Mouse (Mus musculus): Measurements from ENCODE around the gene Tas2r126. TPM values are rescaled to one million over a fixed set of nuclear protein-coding genes. Genes with fewer than 3 reads are reported as not detected.
"Not testable (repeated sequence)": the region's sequence is repeated elsewhere in the genome, so short reads cannot be mapped to it uniquely, and the experiment has no call there.

Gene Tas2r126
- polyA plus RNA-seq, 1 experiment from 2014 or later, result not detected

DNA sequence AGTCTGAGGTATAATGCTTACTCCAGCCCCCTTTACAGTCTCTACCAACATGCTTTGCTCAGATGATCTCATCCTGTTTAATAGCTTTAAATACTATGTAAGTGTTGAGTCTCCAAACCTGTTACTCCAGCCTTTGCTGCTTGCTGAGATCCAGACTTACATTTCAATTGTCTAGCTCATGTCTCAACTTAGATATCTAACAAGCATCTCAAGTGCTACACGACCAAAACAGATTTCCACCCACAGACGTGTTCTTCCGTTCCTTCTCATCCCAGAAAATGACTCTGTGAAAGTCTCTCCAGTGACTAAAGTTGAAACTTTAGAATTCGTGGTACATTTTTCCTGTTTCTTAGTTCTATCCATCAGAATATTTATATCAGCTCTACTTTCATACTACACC, 8.0 kb upstream of the Tas2r126 start:
- H3K27me3 ChIP-seq (replicated peaks), result no peaks in the 10 kb centered on the region
- no peak for ATAC-seq (replicated peaks)
- H3K9me3 ChIP-seq, result no peaks in the 10 kb centered on the region
- H3K36me3 ChIP-seq (replicated peaks), result no peaks in the 10 kb centered on the region
- no peak overlapping the region for H3K4me3 ChIP-seq
- WGBS, result 86% methylated on average over 4 of the region's 4 CpGs
- H3K27ac ChIP-seq, result no peak overlapping the region
- H3K4me1 ChIP-seq, result no peaks in the 10 kb centered on the region
- no peak overlapping the region for H3K9ac ChIP-seq
- H3K4me2 ChIP-seq, result no peak overlapping the region

DNA sequence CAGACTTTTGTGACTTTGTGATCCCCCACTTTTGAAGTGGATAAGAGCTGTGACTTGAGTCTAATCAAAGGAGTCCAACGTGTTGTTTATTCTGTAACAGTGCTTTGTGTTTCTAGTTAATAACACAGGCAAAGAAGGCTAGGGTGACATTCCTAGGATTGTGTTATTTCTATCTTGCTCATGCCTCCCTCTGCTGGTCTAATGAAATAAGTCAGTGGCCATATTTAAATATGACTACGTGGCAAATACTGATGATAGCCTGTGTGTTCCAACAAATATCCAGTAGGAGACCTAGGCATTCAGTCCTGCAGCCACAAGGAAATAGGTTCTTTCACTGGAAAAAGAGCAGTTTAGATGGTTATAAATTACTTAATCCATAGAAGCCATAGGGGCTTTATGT, 781 bp upstream of the Tas2r126 start:
- no peak for ATAC-seq (replicated peaks)
- Histone ChIP-seq H3K4me1 (no peaks in the 10 kb centered on the region), H3K9ac (no peak overlapping the region), H3K4me2 (no peak overlapping the region), H3K4me3 (no peak overlapping the region), H3K27me3 (replicated peaks) (no peaks in the 10 kb centered on the region), H3K36me3 (replicated peaks) (no peaks in the 10 kb centered on the region), H3K9me3 (no peaks in the 10 kb centered on the region), H3K27ac (no peak overlapping the region)
- WGBS, result 71% methylated on average over 2 of the region's 2 CpGs

DNA sequence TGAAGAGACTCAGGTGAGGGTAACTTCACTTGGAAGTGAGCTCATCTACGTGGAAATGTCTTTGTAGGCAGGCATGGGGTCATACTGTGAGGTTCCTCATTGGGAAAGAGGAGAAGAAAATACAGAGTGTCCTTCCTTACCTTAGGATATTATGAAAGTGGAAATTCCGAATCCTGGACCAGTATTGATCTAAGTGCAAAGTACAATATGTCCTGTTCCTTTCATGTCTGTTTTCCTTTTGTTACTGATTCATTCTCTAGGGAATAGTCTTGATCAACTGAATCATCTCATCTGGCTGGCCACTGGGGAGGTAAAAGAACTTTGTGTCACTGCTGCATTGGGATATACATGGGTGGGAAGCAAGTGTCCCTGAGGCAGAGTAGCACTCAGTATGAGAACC, 1.2 kb downstream of the Tas2r126 start:
- H3K4me3 ChIP-seq, result no peak overlapping the region
- H3K27ac ChIP-seq, result no peak overlapping the region
- H3K4me1 ChIP-seq, result no peaks in the 10 kb centered on the region
- WGBS, result 70% methylated on average over 2 of the region's 2 CpGs
- H3K27me3 ChIP-seq (replicated peaks), result no peaks in the 10 kb centered on the region
- H3K36me3 ChIP-seq (replicated peaks), result no peaks in the 10 kb centered on the region
- no peak overlapping the region for H3K4me2 ChIP-seq
- no peak for ATAC-seq (replicated peaks)
- H3K9ac ChIP-seq, result no peak overlapping the region
- no peaks in the 10 kb centered on the region for H3K9me3 ChIP-seq

DNA sequence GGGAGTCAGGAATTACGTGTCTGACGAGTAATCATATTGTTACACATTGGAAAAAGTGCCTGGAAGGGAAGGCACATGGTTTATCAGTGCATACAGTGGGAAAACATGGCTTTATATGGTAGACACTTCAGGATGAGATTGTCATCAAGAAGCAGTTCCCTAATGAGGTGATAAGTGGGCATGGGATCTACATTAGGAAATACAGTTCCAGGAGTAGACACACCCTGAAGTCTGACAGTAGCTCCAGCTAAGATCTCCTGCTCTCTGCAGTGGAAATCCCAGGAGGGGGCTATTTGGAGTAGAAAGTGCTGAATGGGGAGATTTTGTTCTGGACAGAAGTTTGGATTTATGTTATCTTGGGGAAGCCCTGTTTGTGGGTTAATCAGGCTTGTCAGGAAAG, 7.1 kb downstream of the Tas2r126 start:
- Histone ChIP-seq H3K4me1 (no peaks in the 10 kb centered on the region), H3K4me2 (no peak overlapping the region), H3K27me3 (replicated peaks) (no peaks in the 10 kb centered on the region), H3K9ac (no peak overlapping the region), H3K4me3 (no peak overlapping the region), H3K36me3 (replicated peaks) (no peaks in the 10 kb centered on the region), H3K27ac (no peak overlapping the region), H3K9me3 (no peaks in the 10 kb centered on the region)
- 67% methylated on average over 2 of the region's 2 CpGs for WGBS
- ATAC-seq (replicated peaks), result no peak

DNA sequence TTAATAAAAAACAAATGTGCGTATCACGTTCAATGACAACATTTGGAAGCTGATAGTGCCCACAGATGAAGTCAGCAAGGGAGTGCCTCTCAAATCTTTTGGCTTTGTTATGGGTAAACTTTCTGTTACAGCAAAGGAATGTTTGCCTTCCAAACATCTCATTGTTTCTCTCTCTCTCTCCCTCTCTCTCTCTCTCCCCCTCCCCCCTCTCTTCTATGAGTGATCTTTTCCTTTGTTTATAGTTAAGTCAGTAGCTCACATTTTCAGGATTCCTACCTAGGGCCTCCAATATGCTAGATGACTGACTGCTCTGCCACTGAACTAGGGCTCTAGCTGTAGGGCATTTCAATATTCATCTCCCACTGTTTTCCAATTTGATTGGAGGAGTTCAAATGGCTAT, 10.2 kb downstream of the Tas2r126 start:
- Histone ChIP-seq H3K4me3 (no peak overlapping the region), H3K27me3 (replicated peaks) (no peaks in the 10 kb centered on the region), H3K4me1 (no peaks in the 10 kb centered on the region), H3K9ac (no peak overlapping the region), H3K27ac (no peak overlapping the region), H3K36me3 (replicated peaks) (no peaks in the 10 kb centered on the region), H3K9me3 (no peaks in the 10 kb centered on the region), H3K4me2 (no peak overlapping the region)
- no peak for ATAC-seq (replicated peaks)
- WGBS, result 91% methylated on average over 2 of the region's 2 CpGs

DNA sequence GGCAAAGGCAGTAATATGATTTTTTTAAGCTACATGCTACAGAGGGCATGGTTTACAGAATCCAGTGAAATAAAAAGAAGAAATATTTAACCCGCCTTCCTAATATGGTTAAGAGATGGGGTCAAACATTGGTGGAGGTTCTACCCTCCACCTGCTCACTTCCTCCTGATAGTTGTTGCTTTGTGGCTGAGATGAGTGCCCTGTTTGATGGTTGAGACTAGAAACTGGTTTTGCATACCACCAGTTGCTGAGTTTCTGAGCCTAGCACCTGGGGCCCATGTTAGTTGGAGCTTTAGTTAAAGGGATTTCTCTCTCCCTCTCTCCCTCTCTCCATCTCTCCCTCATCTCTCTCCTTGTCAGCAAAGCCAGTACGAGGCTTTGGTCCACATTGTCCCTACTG, 13.0 kb downstream of the Tas2r126 start:
- WGBS, result 71% methylated on average over 2 of the region's 2 CpGs
- H3K9ac ChIP-seq, result no peak overlapping the region
- H3K27ac ChIP-seq, result no peak overlapping the region
- no peaks in the 10 kb centered on the region for H3K36me3 ChIP-seq (replicated peaks)
- H3K4me2 ChIP-seq, result no peak overlapping the region
- no peak for ATAC-seq (replicated peaks)
- H3K4me3 ChIP-seq, result no peak overlapping the region
- no peaks in the 10 kb centered on the region for H3K27me3 ChIP-seq (replicated peaks)
- no peaks in the 10 kb centered on the region for H3K4me1 ChIP-seq
- no peaks in the 10 kb centered on the region for H3K9me3 ChIP-seq

DNA sequence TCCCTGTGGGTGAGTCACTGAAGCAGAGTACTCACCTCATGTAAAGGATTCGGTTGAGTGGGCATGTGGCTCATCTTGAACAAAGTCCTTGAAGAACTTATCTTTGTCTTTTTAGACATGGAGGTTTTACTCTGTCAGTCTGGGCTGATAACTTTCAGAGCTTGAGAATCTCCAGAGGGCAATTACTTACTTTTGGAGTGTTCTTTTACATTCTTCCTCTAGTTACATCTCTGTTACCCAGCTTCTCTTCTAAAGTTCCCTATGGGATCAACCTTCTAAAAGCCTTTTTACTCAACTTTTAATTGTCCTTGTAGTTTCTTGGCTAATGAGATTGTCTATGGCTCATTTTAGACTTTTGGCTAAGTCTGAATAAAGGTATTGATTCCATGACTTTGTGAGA, 30.8 kb downstream of the Tas2r126 start, which contains the start of gene Olfr458:
Gene Olfr458, minus strand, starts transcription at position 101 of the 400 bp plus-strand sequence.
- 76% methylated on average over 1 of the region's 1 CpGs for WGBS
- no peaks in the 10 kb centered on the region for H3K27me3 ChIP-seq (replicated peaks)
- no peak for ATAC-seq (replicated peaks)

DNA sequence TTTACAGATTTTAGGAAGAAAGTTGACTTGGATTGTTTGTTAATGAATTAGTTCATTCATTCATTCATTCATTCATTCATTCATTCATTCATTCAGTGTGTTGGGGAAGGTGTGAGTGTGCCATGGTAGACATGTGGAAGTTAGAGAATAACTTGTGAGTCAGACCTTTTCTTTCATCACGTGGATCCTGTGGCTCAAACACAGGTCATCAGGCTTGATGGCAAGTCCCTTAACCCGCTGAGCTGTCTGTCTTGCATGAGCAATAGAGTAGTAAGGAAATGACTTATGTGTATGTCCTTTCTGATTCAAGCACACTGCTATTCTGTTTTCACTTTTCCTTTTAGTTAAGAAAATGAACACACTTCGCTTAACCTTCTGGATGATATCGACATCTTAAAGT, 36.2 kb downstream of the Tas2r126 start:
- 91% methylated on average over 4 of the region's 4 CpGs for WGBS
- ATAC-seq (replicated peaks), result no peak

More for the DNA sequence above, 30.8 kb downstream of the Tas2r126 start, which contains the start of gene Olfr458:
- Histone ChIP-seq H3K4me2 (no peak within 1 kb of the TSS), H3K9ac (no peak within 1 kb of the TSS), H3K4me1 (no peaks in the 10 kb centered on the region), H3K9me3 (no peaks in the 10 kb centered on the region), H3K4me3 (no peak within 1 kb of the TSS), H3K27ac (no peak within 1 kb of the TSS), H3K36me3 (replicated peaks) (no peaks in the 10 kb centered on the region)

DNA sequence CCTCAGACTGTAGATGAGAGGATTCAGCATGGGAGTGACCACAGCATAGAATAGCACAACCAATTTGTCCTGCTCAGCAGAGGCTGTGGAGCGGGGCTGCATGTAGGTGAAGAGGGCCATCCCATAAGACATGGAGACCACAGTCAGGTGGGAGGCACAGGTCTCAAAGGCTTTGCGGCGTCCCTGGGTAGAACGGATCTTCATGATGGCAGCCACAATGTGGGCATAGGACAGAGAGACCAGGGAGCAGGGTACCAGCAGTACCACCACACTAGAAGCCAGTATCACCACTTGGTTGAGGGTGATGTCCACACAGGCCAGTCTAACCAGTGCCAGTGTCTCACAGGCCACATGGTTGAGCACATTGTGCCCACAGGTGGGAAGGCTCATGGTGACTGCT, 37.0 kb downstream of the Tas2r126 start:
- H3K9ac ChIP-seq; H3K9me3 ChIP-seq; H3K27ac ChIP-seq; H3K4me3 ChIP-seq; H3K27me3 ChIP-seq (replicated peaks); H3K4me2 ChIP-seq; H3K4me1 ChIP-seq; ATAC-seq (replicated peaks); H3K36me3 ChIP-seq (replicated peaks): not testable (repeated sequence)
- 97% methylated on average over 4 of the region's 4 CpGs for WGBS

More for the DNA sequence above, 36.2 kb downstream of the Tas2r126 start:
- no peak overlapping the region for H3K27ac ChIP-seq
- no peak overlapping the region for H3K4me2 ChIP-seq
- no peak overlapping the region for H3K4me3 ChIP-seq
- no peaks in the 10 kb centered on the region for H3K9me3 ChIP-seq
- H3K27me3 ChIP-seq (replicated peaks), result no peaks in the 10 kb centered on the region
- no peaks in the 10 kb centered on the region for H3K36me3 ChIP-seq (replicated peaks)
- H3K4me1 ChIP-seq, result no peaks in the 10 kb centered on the region
- H3K9ac ChIP-seq, result no peak overlapping the region

DNA sequence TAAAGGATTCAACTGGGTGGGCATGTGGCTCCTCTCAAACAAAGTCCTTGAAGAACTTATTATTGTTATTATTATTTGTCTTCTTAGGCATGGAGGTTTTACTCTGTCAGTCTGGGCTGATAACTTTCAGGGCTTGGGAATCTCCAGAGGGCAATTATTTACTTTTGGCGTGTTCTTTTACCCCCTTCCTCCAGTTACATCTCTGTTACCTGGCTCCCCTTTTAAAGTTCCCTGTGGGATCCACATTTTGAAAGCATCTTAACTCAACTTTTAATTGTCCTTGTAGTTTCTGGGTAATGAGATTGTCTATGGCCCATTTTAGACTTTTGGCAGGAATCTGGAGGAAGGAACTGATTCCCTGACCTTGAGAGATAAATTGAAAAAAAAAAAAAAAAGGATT, 41.9 kb downstream of the Tas2r126 start, which contains the start of gene Olfr457:
Gene Olfr457, minus strand, starts transcription at position 101 of the 400 bp plus-strand sequence.
- Histone ChIP-seq H3K27me3 (replicated peaks) (no peaks in the 10 kb centered on the region), H3K4me3 (no peak within 1 kb of the TSS), H3K27ac (no peak within 1 kb of the TSS), H3K4me2 (no peak within 1 kb of the TSS), H3K4me1 (no peaks in the 10 kb centered on the region), H3K9ac (no peak within 1 kb of the TSS), H3K9me3 (no peaks in the 10 kb centered on the region), H3K36me3 (replicated peaks) (no peaks in the 10 kb centered on the region)
- WGBS, result 76% methylated on average over 1 of the region's 1 CpGs
- no peak for ATAC-seq (replicated peaks)

DNA sequence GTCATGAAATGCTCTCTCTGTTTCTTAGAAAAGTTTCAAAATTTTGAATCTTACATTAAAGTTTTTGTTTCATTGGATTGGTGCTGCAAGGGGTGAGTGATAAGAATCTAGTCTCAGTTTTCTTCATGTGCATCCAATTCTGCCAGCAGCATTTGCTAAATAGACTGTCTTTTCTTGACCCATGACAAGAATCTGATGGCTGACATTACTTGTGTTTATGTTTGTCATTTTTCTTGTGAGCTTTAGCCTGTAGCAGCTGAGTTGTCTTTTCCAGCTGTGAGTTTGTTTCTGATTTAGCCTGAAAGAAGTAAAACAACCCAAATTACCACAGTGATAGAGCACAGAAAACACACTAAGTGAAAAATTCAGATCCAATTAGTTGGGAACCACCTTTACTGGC, 50.3 kb downstream of the Tas2r126 start:
- H3K27ac ChIP-seq, result no peak overlapping the region
- no peaks in the 10 kb centered on the region for H3K4me1 ChIP-seq
- H3K4me2 ChIP-seq, result no peak overlapping the region
- H3K9ac ChIP-seq, result no peak overlapping the region
- no peaks in the 10 kb centered on the region for H3K27me3 ChIP-seq (replicated peaks)
- no peak for ATAC-seq (replicated peaks)
- no peak overlapping the region for H3K4me3 ChIP-seq
- no peaks in the 10 kb centered on the region for H3K9me3 ChIP-seq
- H3K36me3 ChIP-seq (replicated peaks), result no peaks in the 10 kb centered on the region
